Mouse (Mus musculus) lung, adult 2 months (tissue): Measurements from ENCODE around the gene Tmem132e. TPM values are rescaled to one million over a fixed set of nuclear protein-coding genes. Genes with fewer than 3 reads are reported as not detected.

Experiments
- DNase-seq: peaks from one replicate; pipeline ENCODE4 v3.0.0; 2022
- H3K4me1 ChIP-seq: fragments of 200-500 bp; 2 replicates; pipeline ENCODE4 v1.6.1; 2011; ENCODE audit warnings: low read length; ENCODE audit not compliant: control insufficient read depth, insufficient read depth
- H3K4me3 ChIP-seq: fragments of 200-500 bp; replicated peaks from 2 replicates; pipeline ENCODE3; 2011; ENCODE audit warnings: low read depth, mild to moderate bottlenecking, control low read depth, low read length; ENCODE audit errors: extremely low read depth
- CTCF ChIP-seq: fragments of 200-500 bp; IDR thresholded peaks from 2 replicates; pipeline ENCODE4 v1.5.1; 2011; ENCODE audit warnings: mild to moderate bottlenecking, low read length, control low read depth; ENCODE audit not compliant: insufficient read depth
- POLR2A ChIP-seq: fragments of 200-500 bp; IDR thresholded peaks from 2 replicates; pipeline ENCODE4 v1.6.1; 2011; ENCODE audit warnings: low read depth, mild to moderate bottlenecking, control low read depth, low read length, borderline replicate concordance; ENCODE audit errors: extremely low read depth
- WGBS: fragments of 180-500 bp; shearing (Covaris S2); methylation state at CpG from one replicate; pipeline ENCODE4 v1.1.7; 2018; 5-methylcytosine and 5-hydroxymethylcytosine counted together
- polyA plus RNA-seq: library from polyadenylated mRNA; depleted of rRNA; stranded (reverse); fragments of >200 nt; gene quantifications from 2 replicates; pipeline ENCODE4 v1.2.3, GENCODE M21; 2012; rRNA removed

The Tmem132e gene
- polyA plus RNA-seq, 1 experiment: 0.22 TPM

DNA sequence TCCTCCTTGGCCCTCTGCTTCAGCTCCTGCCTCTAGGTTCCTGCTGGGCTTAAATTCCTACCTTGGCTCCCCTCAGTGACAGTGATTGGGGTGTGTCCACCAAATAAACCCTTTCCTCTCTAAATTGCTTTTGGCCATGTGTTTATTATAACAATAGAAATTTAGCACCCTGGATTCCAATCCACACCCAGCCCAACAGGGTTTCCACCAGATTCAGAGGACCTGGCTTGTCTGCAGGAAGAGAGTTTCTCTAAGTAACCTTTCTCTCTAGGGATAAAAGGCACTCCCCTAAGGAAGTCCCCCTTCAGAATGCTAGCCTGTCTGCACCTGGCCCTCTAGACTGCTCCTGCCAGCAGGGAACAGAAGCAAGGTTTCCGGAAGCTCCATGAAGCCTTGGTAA, 82.4 kb downstream of the Tmem132e start:
- WGBS: 90% methylated on average over 1 of the region's 1 CpGs

GRCm38 (mm10) chr11:82473137-82473621, 84.5 kb downstream of the Tmem132e start:
- TF ChIP-seq CTCF (no peak), POLR2A (no peak)
- 42% methylated on average over 12 of the region's 12 CpGs for WGBS
- no peak overlapping the region for H3K4me3 ChIP-seq
- no peaks in the 10 kb centered on the region for H3K4me1 ChIP-seq
- DNase-seq: no peak

More for the DNA sequence above, 82.4 kb downstream of the Tmem132e start:
- TF ChIP-seq POLR2A: no peak
- no peak for TF ChIP-seq CTCF
- DNase-seq: no peak
- H3K4me1 ChIP-seq: no peaks in the 10 kb centered on the region
- H3K4me3 ChIP-seq: no peak overlapping the region

DNA sequence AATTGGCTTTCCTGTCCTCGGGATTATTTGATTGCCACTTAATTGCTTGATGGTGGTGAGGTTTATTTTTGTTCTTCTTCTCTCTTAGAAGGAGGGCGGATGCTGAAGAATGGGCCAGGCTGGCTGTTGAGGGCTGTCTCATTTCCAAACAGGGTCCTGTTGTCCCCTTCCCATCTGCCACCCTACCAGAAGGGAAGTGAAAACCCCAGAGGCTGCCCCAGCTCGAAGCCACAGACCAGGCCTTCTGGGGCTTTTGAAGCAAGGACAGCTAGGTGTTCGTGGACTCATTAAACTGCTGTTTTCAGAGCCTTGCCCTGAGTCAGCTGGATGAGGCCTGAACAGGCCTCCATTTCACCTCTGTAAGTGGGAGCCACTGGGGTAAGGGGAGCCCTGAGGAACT, 87.4 kb downstream of the Tmem132e start:
- no peak overlapping the region for H3K4me3 ChIP-seq
- TF ChIP-seq CTCF (no peak), POLR2A (no peak)
- H3K4me1 ChIP-seq: no peaks in the 10 kb centered on the region
- DNase-seq: no peak
- WGBS: 53% methylated on average over 4 of the region's 4 CpGs

DNA sequence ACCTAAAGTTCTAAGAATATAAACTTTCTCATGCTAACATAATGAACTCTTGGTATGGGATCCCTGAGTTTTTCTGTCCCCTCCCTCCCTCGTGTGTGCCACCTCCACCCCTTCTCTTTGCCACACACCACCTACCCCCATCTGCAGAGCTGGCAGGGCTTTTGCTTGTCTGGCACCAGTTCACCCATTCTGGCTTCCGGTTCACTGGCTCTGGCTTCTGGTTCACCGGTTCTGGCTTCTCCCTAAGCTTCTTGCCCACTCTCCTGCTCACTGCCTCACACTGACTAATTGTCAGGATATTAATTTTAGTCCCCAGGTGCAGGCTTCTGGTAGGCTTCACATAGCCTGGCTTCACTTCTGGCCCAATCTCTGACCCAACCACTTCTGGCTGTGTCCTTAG, 88.7 kb downstream of the Tmem132e start:
- H3K4me3 ChIP-seq: no peak overlapping the region
- TF ChIP-seq CTCF: no peak
- TF ChIP-seq POLR2A: no peak
- DNase-seq: no peak
- 80% methylated on average over 3 of the region's 3 CpGs for WGBS
- no peaks in the 10 kb centered on the region for H3K4me1 ChIP-seq

DNA sequence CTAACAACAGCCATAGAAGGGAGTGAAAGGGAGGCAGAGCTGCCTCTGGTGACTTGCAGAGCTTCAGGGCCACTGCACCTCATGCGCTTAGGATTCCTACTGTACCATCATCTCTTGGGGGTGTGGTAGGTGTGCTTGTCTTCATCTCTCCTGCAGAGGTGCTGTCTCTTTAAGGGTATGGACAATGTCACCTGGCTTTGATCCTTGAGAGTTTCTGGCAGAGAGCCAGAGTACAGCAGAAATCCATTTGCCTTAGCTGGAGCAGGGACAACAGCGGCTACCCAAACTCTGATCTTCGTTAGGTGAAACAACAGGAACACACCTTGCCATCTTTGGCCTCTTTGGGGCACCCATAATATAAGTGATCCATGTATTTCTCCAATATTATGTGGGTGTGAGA, 92.2 kb downstream of the Tmem132e start:
- Histone ChIP-seq H3K4me3 (no peak overlapping the region), H3K4me1 (no peaks in the 10 kb centered on the region)
- TF ChIP-seq CTCF (no peak), POLR2A (no peak)
- WGBS: 72% methylated on average over 3 of the region's 3 CpGs
- no peak for DNase-seq

- H3K4me1 ChIP-seq: no peaks in the 10 kb centered on the region
- DNase-seq: no peak
- H3K4me3 ChIP-seq: no peak overlapping the region
- TF ChIP-seq CTCF (no peak), POLR2A (no peak)
- WGBS: 51% methylated on average over 8 of the region's 8 CpGs
Measured at GRCm38 (mm10) chr11:82487359-82488086, 98.8 kb downstream of the Tmem132e start.

DNA sequence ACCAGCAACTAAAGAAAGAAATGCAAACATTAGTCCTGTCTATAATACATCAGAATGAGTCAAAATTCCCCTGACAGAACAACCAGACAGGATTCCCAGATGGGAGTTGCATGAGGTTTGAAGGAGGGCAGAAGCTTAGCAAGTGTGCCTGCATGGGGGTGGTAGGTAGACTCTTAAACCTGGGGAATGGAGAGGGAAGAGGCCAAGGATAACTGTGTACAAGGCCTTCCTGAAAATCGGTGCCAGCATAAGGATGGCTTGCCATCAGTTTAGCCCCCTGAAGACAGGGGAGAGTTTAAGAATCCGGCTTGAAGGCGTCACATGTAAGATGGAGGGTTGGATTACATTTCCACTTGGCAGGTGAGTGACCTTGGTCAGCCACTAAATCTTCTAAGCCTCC, 102.2 kb downstream of the Tmem132e start:
- Histone ChIP-seq H3K4me1 (no peaks in the 10 kb centered on the region), H3K4me3 (no peak overlapping the region)
- WGBS: 83% methylated on average over 3 of the region's 3 CpGs
- DNase-seq: no peak
- TF ChIP-seq POLR2A: no peak
- no peak for TF ChIP-seq CTCF

Other genes starting within 250 kb of the Tmem132e start
- not detected in 2 replicates for gene Ccl1, start 83.2 kb upstream of the Tmem132e start, polyA plus RNA-seq